Mouse (Mus musculus) liver, embryonic 13.5 days (tissue): Measurements from ENCODE around the gene Ptov1. TPM values are rescaled to one million over a fixed set of nuclear protein-coding genes. Genes with fewer than 3 reads are reported as not detected.

Experiments
- ATAC-seq: fragments of 200-750 bp; cut with Nextera tagmentation; 2 replicates; pipeline ENCODE4 v1.8.0; 2017; ENCODE audit warnings: low read depth, mild to moderate bottlenecking, moderate number of reproducible peaks, moderate library complexity
- DNase-seq: peaks from one replicate; pipeline ENCODE4 v3.0.0; 2022
- H3K27ac ChIP-seq: fragments of 300-500 bp; sonication (generic); 2 replicates; pipeline ENCODE4 v1.5.1; 2015; ENCODE audit warnings: moderate library complexity, mild to moderate bottlenecking, inconsistent platforms
- H3K27me3 ChIP-seq: fragments of 300-500 bp; sonication (generic); 2 replicates; pipeline ENCODE4 v1.6.1; 2015; ENCODE audit warnings: mild to moderate bottlenecking, inconsistent platforms
- H3K36me3 ChIP-seq: fragments of 300-500 bp; sonication (generic); 2 replicates; pipeline ENCODE4 v1.6.1; 2015; ENCODE audit warnings: mild to moderate bottlenecking, inconsistent platforms
- H3K4me1 ChIP-seq: fragments of 300-500 bp; sonication (generic); replicated peaks from 2 replicates; pipeline ENCODE4 v1.6.1; 2015; ENCODE audit warnings: inconsistent platforms
- H3K4me2 ChIP-seq: fragments of 300-500 bp; sonication (generic); 2 replicates; pipeline ENCODE4 v1.6.1; 2015; ENCODE audit warnings: inconsistent platforms, mild to moderate bottlenecking, moderate library complexity
- H3K4me3 ChIP-seq: fragments of 300-500 bp; sonication (generic); replicated peaks from 2 replicates; pipeline ENCODE4 v1.5.1; 2015; ENCODE audit warnings: mild to moderate bottlenecking, inconsistent platforms
- H3K9ac ChIP-seq: fragments of 300-500 bp; sonication (generic); 2 replicates; pipeline ENCODE4 v1.6.1; 2015; ENCODE audit warnings: mild to moderate bottlenecking, inconsistent platforms
- H3K9me3 ChIP-seq: fragments of 300-500 bp; sonication (generic); replicated peaks from 2 replicates; pipeline ENCODE4 v1.6.1; 2016; ENCODE audit warnings: inconsistent platforms
- WGBS: fragments of 180-500 bp; shearing (Covaris S2); methylation state at CpG from one replicate; pipeline ENCODE4 v1.1.7; 2015; ENCODE audit not compliant: insufficient replicate concordance; 5-methylcytosine and 5-hydroxymethylcytosine counted together
- polyA plus RNA-seq: library from polyadenylated mRNA; unstranded; fragments of >200 nt; fragmentation: Nextera tagmentation; extraction: Ambion mirVana; gene quantifications from 2 replicates; pipeline ENCODE4 v1.2.1, GENCODE M21; 2015

Ptov1 gene
- polyA plus RNA-seq, 1 experiment from 2014 or later = 57.0 TPM

- Histone ChIP-seq H3K27ac (peak overlapping the region; percentile 92), H3K27me3 (no peaks in the 10 kb centered on the region), H3K9me3 (no peaks in the 10 kb centered on the region), H3K4me3 (peak overlapping the region; percentile 89), H3K9ac (peak overlapping the region; percentile 90), H3K4me1 (peaks cover 57% of the 10 kb centered on the region), H3K4me2 (peak overlapping the region; percentile 97), H3K36me3 (peaks cover 43% of the 10 kb centered on the region)
- DNase-seq (peak; percentile 72), ATAC-seq (peak; percentile 47)
- under 1% methylated on average over 33 of the region's 33 CpGs for WGBS
These were observed 19.4 kb downstream of the Ptov1 start for GRCm38 (mm10) chr7:44850146-44850545.

- peak overlapping the region; percentile 97 for H3K4me2 ChIP-seq
- WGBS = under 1% methylated on average over 41 of the region's 41 CpGs
- peak overlapping the region; percentile 89 for H3K4me3 ChIP-seq
- ATAC-seq = peak; percentile 53
- peak overlapping the region; percentile 90 for H3K9ac ChIP-seq
- peaks cover 51% of the 10 kb centered on the region for H3K4me1 ChIP-seq
- H3K9me3 ChIP-seq = no peaks in the 10 kb centered on the region
- no peaks in the 10 kb centered on the region for H3K27me3 ChIP-seq
- peak; percentile 87 for DNase-seq
- H3K36me3 ChIP-seq = peaks cover 49% of the 10 kb centered on the region
- H3K27ac ChIP-seq = peak overlapping the region; percentile 92
These were observed 20.0 kb downstream of the Ptov1 start for GRCm38 (mm10) chr7:44849416-44850111.

- Histone ChIP-seq H3K4me3 (peak within 1 kb of the TSS; percentile 89), H3K27me3 (no peaks in the 10 kb centered on the region), H3K36me3 (peaks cover 57% of the 10 kb centered on the region), H3K27ac (peak within 1 kb of the TSS; percentile 92), H3K9ac (peak within 1 kb of the TSS; percentile 90), H3K4me1 (peaks cover 47% of the 10 kb centered on the region), H3K9me3 (no peaks in the 10 kb centered on the region), H3K4me2 (peak within 1 kb of the TSS; percentile 97)
- ATAC-seq (peak; percentile 81), DNase-seq (peak; percentile 95)
- WGBS = under 1% methylated on average over 54 of the region's 54 CpGs
These were observed 20.8 kb downstream of the Ptov1 start, which contains the start of the genes Akt1s1 and Tbc1d17 for GRCm38 (mm10) chr7:44848561-44849415. Akt1s1 (plus strand) TSS chr7:44848991. Tbc1d17 (minus strand) TSS chr7:44849079.

GRCm38 (mm10) chr7:44847772-44848171 lies 21.8 kb downstream of the Ptov1 start:
- no peaks in the 10 kb centered on the region for H3K27me3 ChIP-seq
- H3K4me3 ChIP-seq = peak overlapping the region; percentile 89
- peaks cover 59% of the 10 kb centered on the region for H3K36me3 ChIP-seq
- no peak for DNase-seq
- peak overlapping the region; percentile 92 for H3K27ac ChIP-seq
- H3K9me3 ChIP-seq = no peaks in the 10 kb centered on the region
- no peak for ATAC-seq
- H3K4me1 ChIP-seq = peaks cover 46% of the 10 kb centered on the region
- H3K4me2 ChIP-seq = peak overlapping the region; percentile 97
- WGBS = 68% methylated on average over 5 of the region's 5 CpGs
- H3K9ac ChIP-seq = peak overlapping the region; percentile 90

GRCm38 (mm10) chr7:44846804-44847203 lies 22.8 kb downstream of the Ptov1 start:
- Histone ChIP-seq H3K9ac (no peak overlapping the region), H3K4me1 (peaks cover 39% of the 10 kb centered on the region), H3K4me2 (no peak overlapping the region), H3K27me3 (no peaks in the 10 kb centered on the region), H3K27ac (no peak overlapping the region), H3K4me3 (no peak overlapping the region), H3K36me3 (peaks cover 59% of the 10 kb centered on the region), H3K9me3 (no peaks in the 10 kb centered on the region)
- no peak for DNase-seq
- 85% methylated on average over 7 of the region's 7 CpGs for WGBS
- ATAC-seq = no peak

GRCm38 (mm10) chr7:44845006-44845405 lies 24.6 kb downstream of the Ptov1 start:
- H3K4me1 ChIP-seq = peaks cover 29% of the 10 kb centered on the region
- H3K4me3 ChIP-seq = no peak overlapping the region
- 81% methylated on average over 10 of the region's 10 CpGs for WGBS

GRCm38 (mm10) chr7:44841825-44842463 lies 27.6 kb downstream of the Ptov1 start:
- ATAC-seq (no peak), DNase-seq (no peak)
- 83% methylated on average over 8 of the region's 8 CpGs for WGBS
- no peak overlapping the region for H3K4me3 ChIP-seq
- H3K4me2 ChIP-seq = no peak overlapping the region
- H3K27me3 ChIP-seq = peaks cover 27% of the 10 kb centered on the region
- no peaks in the 10 kb centered on the region for H3K9me3 ChIP-seq
- H3K4me1 ChIP-seq = peaks cover 30% of the 10 kb centered on the region
- H3K36me3 ChIP-seq = peaks cover 65% of the 10 kb centered on the region
- no peak overlapping the region for H3K9ac ChIP-seq
- no peak overlapping the region for H3K27ac ChIP-seq

More at GRCm38 (mm10) chr7:44845006-44845405, 24.6 kb downstream of the Ptov1 start:
- Histone ChIP-seq H3K9ac (no peak overlapping the region), H3K36me3 (peaks cover 65% of the 10 kb centered on the region), H3K27me3 (peaks cover 9% of the 10 kb centered on the region), H3K27ac (no peak overlapping the region), H3K9me3 (no peaks in the 10 kb centered on the region), H3K4me2 (no peak overlapping the region)
- DNase-seq (no peak), ATAC-seq (no peak)

- ATAC-seq (no peak), DNase-seq (no peak)
- 44% methylated on average over 14 of the region's 14 CpGs for WGBS
- Histone ChIP-seq H3K4me1 (peaks cover 34% of the 10 kb centered on the region), H3K9me3 (no peaks in the 10 kb centered on the region), H3K4me2 (peak overlapping the region; percentile 64; the same call in 1 of the 2 replicates), H3K4me3 (peak overlapping the region; percentile 40; the same call in 1 of the 2 replicates), H3K27me3 (peaks cover 27% of the 10 kb centered on the region), H3K9ac (no peak overlapping the region), H3K36me3 (peaks cover 49% of the 10 kb centered on the region), H3K27ac (no peak overlapping the region)
These were observed 29.2 kb downstream of the Ptov1 start for GRCm38 (mm10) chr7:44840426-44840825.

GRCm38 (mm10) chr7:44839491-44840191 lies 29.9 kb downstream of the Ptov1 start:
- WGBS = 4% methylated on average over 58 of the region's 58 CpGs
- Histone ChIP-seq H3K27ac (no peak overlapping the region), H3K9me3 (no peaks in the 10 kb centered on the region), H3K27me3 (peaks cover 27% of the 10 kb centered on the region), H3K4me2 (peak overlapping the region; percentile 64), H3K4me3 (peak overlapping the region; percentile 40), H3K9ac (peak overlapping the region; percentile 41), H3K4me1 (peaks cover 34% of the 10 kb centered on the region), H3K36me3 (peaks cover 42% of the 10 kb centered on the region)
- ATAC-seq (peak; percentile 27; the same call in 1 of the 2 replicates), DNase-seq (no peak)

- Histone ChIP-seq H3K36me3 (peaks cover 36% of the 10 kb centered on the region), H3K4me3 (peak overlapping the region; percentile 40), H3K9me3 (no peaks in the 10 kb centered on the region), H3K4me2 (peak overlapping the region; percentile 64), H3K9ac (peak overlapping the region; percentile 41), H3K4me1 (peaks cover 34% of the 10 kb centered on the region), H3K27ac (no peak overlapping the region), H3K27me3 (peaks cover 27% of the 10 kb centered on the region)
- no peak for ATAC-seq
- no peak for DNase-seq
- 16% methylated on average over 11 of the region's 11 CpGs for WGBS
These were observed 30.5 kb downstream of the Ptov1 start for GRCm38 (mm10) chr7:44839171-44839490.
